Mouse (Mus musculus): ENCODE measurements around the gene Ccnb1.
"Not testable (repeated sequence)": the region's sequence is repeated elsewhere in the genome, so short reads cannot be mapped to it uniquely, and the experiment has no call there.

The Ccnb1 gene

DNA sequence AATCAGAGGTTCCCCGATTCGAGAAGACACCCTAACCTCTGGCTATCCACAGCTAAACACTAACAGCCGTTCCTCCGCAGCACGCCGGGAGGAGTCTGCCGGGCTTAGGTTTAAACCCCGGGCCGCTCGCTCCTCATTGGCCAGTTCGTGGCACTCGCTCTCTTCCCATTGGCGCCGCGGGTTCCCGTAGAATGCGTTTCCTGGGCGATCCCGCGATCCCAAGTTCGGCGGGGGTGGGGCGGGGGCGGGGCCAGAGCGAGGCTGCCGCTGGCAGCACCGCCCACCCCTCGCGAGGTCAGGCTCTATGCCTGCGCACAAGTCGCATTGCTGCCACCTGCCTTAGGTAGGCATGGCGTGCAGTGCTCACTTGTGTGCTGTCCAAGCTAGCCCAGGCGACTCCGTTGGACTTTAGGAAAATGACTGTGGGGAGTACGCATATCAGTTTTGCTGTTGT is at the start of gene Ccnb1:
Ccnb1 (minus strand) TSS at position 157 of the 454 bp plus-strand sequence.
- DNase-seq (ENCODE audit: low spot score), result peak; percentile 97

GRCm38 (mm10) chr13:100834777-100835176 is 48.4 kb upstream of the Ccnb1 start:
- no peak for DNase-seq (ENCODE audit: low spot score)

- no peak for DNase-seq (ENCODE audit: low spot score)
Measured at GRCm38 (mm10) chr13:100833640-100834002, 47.3 kb upstream of the Ccnb1 start.

- DNase-seq (ENCODE audit: low spot score), result peak; percentile 99
Measured at GRCm38 (mm10) chr13:100832741-100833639, 46.6 kb upstream of the Ccnb1 start, which contains the start of gene Slc30a5. Gene Slc30a5 (minus strand): TSS chr13:100833427.

GRCm38 (mm10) chr13:100832188-100832587 is 45.8 kb upstream of the Ccnb1 start:
- no peak for DNase-seq (ENCODE audit: low spot score)

DNA sequence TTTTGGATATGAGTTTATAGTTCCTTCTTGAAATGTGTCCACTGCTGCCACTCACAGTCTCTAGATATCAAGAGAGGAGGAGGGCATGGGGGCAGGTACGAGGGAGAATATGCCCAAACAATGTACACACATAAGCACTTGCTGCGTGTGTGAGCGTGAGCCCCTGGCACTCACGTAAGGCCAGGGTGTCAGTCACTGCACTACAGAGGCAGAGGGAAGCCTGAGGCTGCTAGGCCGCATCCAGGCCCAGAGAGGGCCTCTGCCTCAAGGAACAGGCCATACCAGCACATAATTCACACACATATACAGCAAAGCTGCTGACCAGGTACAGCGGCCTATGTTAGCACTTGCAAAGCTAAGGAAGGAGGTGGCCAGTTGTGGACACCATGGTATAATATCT is 44.8 kb upstream of the Ccnb1 start:
- DNase-seq (ENCODE audit: low spot score), result no peak

DNA sequence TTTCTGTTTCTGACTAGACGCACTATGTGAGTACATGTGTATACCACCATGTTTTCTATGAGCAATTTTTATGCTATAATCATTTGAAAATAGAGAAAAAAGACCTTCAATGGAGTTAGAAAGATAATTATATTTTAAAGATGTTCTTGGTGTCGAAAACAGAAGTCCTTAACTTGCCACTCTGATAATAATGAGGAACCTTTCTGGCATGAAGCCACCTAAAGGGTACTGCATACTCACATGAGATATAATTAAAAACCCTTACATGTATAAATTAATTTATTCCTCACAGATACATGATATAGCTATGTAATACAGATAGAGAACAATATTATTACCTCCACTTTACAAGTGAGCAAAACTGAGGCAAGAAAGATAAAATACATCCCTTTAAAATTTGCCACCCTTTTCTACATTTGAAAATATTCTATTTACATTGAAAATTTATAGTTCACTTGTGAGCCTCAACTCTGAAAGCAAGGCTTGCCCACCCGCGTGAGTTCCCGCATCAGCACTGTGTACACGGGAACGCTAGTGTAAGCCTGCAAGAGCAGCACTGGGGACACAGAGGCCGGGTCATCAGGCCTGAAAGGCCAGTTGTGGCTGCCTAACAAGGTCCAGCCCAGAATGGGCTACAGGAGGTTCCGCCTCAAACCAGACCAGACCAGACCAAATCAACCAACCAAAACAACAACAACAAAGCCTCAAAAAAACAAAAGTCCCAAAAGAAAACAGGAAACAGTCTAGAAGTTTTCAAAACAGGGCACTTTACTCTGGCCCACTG is 39.4 kb upstream of the Ccnb1 start:
- no peak for DNase-seq (ENCODE audit: low spot score)

- DNase-seq (ENCODE audit: low spot score), result no peak
Measured at GRCm38 (mm10) chr13:100824916-100825315, 38.5 kb upstream of the Ccnb1 start.

DNA sequence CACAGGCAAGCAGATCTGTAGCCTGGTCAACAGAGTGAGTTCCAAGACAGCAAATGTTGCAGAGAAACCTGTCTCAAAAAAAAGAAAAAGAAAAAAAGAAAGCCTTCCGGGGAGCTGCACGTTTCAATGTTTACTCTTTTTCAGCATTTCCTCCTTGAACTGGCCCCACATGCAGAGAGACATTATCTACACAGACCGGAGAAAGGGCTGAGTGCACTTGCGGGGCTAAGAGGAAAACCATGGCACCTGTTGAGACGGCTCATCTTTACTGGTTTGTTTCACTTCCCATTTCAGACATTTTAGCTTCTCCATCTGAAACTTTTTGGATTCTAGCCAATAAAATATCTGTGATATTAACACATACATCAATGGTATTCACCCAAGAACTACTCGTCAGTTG is 37.9 kb upstream of the Ccnb1 start:
- DNase-seq (ENCODE audit: low spot score), result no peak

DNA sequence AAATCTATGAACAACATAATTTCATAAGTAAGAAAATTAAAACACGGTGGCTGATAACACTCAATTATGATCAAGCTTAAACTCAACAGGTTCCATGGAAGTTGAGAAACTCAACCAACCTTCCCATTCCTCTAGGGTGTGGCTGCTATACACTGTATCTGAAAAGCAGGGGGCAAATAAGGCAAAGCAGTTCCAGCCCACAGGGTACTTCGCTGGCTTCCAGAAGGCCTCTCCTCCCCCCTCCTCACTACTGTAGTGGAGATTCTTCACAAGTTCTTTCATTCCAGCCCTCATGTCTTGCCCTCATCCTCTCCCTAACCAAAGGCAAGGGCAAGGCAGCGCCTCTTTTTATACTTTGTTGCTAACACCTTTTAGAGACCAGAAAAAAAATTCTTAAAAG is 37.5 kb upstream of the Ccnb1 start:
- no peak for DNase-seq (ENCODE audit: low spot score)

DNA sequence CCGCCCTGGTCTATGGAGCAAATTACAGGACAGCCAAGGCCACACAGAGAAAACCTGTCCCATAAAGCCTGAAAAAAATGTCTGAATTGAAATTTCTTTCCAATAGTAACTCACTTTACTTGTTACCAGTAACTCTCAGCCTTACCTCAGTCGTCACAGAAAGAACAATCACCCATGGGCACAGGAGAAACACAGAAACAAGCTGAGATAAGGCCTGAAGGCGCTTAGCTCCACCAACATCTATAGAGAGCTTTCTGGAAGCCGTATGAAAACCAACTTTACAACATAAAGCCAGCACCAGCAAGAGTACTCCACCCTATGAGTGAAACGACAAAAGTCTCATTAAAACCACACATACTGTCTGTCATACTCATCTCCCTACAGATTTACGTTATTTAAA is 28.1 kb upstream of the Ccnb1 start:
- DNase-seq (ENCODE audit: low spot score), result no peak

DNA sequence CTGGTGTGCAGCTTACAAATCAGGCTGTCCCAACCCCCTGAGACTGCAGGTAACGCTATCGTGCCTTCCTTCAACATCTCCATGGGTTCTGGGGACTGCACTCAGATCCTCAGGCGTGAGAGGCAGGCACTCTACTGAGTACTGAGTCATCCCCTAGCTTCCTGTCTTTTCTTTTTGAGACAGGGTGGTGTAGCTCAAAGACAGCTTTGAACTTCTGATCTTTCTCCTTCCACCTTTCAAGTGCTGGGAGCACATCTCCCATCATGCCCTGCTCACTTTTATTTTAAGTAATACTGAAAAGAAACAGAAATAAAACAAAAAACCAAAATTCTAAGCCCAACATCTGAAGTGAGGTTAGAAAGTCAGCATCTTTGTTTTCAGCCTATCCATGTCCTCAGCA is 19.4 kb upstream of the Ccnb1 start:
- no peak for DNase-seq (ENCODE audit: low spot score)

GRCm38 (mm10) chr13:100797171-100797570 is 10.8 kb upstream of the Ccnb1 start:
- no peak for DNase-seq (ENCODE audit: low spot score)

GRCm38 (mm10) chr13:100789083-100789482 is 2.7 kb upstream of the Ccnb1 start:
- DNase-seq (ENCODE audit: low spot score), result no peak

DNA sequence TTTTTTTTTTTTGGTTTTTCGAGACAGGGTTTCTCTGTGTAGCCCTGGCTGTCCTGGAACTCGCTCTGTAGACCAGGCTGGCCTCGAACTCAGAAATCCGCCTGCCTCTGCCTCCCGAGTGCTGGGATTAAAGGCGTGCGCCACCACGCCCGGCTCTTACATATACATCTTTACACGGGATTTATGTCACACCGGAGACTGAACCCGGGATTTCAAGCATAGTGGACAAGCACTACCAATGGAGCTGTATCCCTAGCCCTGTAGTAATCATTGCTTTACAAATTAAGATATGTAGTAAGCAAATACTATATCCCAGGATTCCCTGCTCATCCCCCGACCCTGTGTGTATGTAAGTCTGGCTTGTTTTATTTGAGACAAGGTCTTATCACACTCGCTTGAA is 1.7 kb upstream of the Ccnb1 start:
- not testable (repeated sequence) for DNase-seq (ENCODE audit: low spot score)

DNA sequence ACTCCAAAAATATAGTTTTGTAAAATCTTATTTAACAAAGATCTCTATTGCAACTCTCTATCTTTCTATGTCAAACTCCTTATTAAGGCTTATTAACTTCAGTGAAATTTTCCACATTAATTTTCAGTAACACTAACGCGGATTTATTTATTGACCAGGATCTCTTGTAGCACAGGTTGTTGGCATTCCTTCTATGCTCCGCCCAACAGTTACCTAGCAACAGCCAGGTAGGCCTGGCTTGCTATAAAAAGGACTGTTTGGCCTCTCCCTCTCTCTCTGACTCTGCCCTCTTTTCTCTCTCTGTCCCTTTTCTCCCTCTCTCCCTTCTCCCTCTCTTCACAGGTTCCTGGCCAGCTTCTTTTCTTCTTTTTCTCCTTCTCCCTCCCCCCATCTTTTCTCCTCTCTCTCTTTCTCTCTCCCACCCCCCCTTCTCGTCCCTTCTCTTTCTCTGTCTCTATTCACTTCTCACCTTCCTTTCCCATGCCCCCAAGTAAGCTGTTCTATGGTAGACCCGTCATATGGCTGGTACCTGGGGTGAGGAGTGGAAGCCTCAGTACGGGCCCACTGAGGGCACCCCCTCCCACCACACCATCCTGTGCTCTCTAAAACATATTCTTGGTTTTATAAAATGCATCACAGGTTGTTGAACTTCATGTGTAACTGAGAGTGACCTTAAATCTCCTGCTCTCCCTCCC is 1.1 kb upstream of the Ccnb1 start:
- no peak for DNase-seq (ENCODE audit: low spot score)

GRCm38 (mm10) chr13:100785806-100786413 is 460 bp downstream of the Ccnb1 start:
- DNase-seq (ENCODE audit: low spot score), result peak; percentile 51

DNA sequence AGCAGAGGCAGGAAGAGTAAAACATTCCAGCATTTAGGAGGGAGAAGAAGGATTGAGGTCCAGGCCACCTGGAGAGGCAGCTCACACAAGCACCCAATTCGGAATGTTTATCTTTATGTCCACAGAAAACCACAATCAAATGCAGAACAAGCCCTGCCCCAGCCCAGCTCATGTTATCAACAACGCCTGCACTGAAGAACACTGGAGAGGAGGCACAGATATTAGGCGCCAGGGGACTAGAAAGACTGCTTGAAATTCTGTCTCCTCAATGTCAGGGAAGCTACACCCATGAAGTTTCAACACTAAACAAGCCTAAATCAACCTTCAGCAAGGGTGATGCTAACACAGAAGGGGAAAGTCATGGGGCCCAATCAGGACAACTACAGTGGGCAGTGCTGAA is 8.9 kb downstream of the Ccnb1 start:
- no peak for DNase-seq (ENCODE audit: low spot score)

GRCm38 (mm10) chr13:100776710-100777109 is 9.7 kb downstream of the Ccnb1 start:
- no peak for DNase-seq (ENCODE audit: low spot score)

DNA sequence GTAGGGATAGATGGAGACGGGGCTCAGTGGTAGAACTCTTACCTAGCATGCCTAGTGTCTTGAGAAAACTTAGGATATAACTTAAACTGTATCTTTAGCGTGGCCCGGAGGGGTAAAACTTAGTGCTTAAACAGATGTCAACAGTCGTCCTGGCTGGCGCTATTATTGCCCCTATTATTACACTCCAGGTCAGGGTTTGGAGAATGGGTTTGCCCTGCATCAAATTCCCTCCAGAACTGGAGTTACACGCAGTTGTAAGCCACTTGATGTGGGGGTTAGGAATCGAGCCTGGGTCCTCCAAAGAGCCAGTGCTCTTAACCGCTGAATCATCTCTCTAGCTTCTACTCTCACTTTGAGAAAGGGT is 10.3 kb downstream of the Ccnb1 start:
- DNase-seq (ENCODE audit: low spot score), result no peak

- peak; percentile 86 for DNase-seq (ENCODE audit: low spot score)
Measured at GRCm38 (mm10) chr13:100775252-100776055, 10.9 kb downstream of the Ccnb1 start, which contains the start of gene Cenph. Gene Cenph (minus strand): TSS chr13:100775899.
